Mouse (Mus musculus) G1E (cell line): Measurements from ENCODE around the gene Zfp687.

Source experiments
- CTCF ChIP-seq: IDR thresholded peaks from 2 replicates; pipeline ENCODE4 v1.5.1; 2012; ENCODE audit warnings: low read depth, low read length, inconsistent platforms, mixed read lengths
- POLR2AphosphoS5 ChIP-seq: IDR thresholded peaks from 2 replicates; pipeline ENCODE4 v1.6.1; 2012; ENCODE audit warnings: low read depth, low read length, inconsistent platforms; ENCODE audit not compliant: insufficient replicate concordance
- TAL1 ChIP-seq: conservative IDR thresholded peaks from 2 replicates; pipeline ENCODE4 v1.6.1; 2012; ENCODE audit warnings: low read depth, low read length, inconsistent platforms, mixed read lengths

DNA sequence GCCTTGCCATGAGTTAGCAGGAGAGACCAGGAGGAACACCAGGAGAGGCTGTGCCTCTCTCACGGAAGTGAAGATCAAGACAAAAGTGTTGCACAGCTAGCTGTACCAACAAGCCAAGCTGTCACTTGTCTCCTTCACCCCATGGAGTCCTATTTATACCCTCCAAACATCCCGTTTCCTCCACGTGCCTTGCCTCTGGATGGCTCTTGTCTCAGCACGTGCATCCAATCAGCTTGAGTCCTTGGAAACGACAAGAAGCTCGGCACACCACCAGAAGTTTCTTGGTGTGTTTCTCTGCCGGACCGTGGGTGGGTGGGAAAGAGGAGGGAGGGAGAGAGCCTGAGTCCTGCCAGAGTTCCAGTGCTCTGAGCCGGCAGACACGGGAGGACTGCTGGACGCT is 9.3 kb upstream of the Zfp687 start:
- no peak for TF ChIP-seq POLR2AphosphoS5
- no peak for TF ChIP-seq CTCF
- no peak for TF ChIP-seq TAL1
